29 mouse cellular contexts compared by ENCODE assay signal in the genomic region with DNA sequence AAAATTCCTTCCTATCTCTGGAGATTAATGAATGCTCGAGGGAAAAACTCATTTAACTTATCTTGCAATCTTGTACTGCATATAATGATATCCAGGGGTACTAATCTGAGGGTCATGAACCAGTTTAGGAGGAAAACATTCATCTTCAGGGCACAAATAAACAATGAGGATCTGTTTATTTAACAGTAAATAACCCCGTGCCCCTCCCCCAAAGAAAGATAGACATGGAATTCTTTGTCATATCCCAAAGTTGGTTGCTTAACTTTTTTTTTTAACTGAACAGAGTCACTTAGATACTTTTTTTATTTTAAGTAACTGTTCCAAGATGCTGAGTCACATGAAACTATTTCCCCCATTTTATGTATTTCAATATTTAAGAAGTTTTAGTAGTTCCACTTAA.
A peak's percentile ranks its signal among the peaks of the same experiment; 100 is the strongest.
DNase-seq lines count a peak whose midpoint lies in the region; ATAC-seq and TF ChIP-seq lines count a peak whose summit lies in the region.
"Had no signal": no experiment of that assay in that cellular context is flagged by ENCODE, and none has a peak within 500 bp of the region (broad histone marks: within the 10 kb centered on the region; RNA-seq: fewer than 3 reads in every experiment).

No protein-coding gene starts in this region.

- H3K9me3 ChIP-seq in kidney, postnatal 0 days (replicated peaks; ENCODE audit: low read length), result no peaks in the 10 kb centered on the region
- no peaks in the 10 kb centered on the region for H3K9me3 ChIP-seq in lung, postnatal 0 days (ENCODE audit: low read length)
- H3K9me3 ChIP-seq: embryonic facial prominence, embryonic 10.5 days; embryonic facial prominence, embryonic 13.5 days; forebrain, embryonic 10.5 days; forebrain, embryonic 13.5 days; heart, embryonic 12.5 days; heart, embryonic 15.5 days; hindbrain, embryonic 10.5 days; hindbrain, embryonic 13.5 days had no signal

- no peak overlapping the region for H3K4me3 ChIP-seq in kidney, postnatal 0 days (replicated peaks; ENCODE audit: low read depth, low read length)
- H3K4me3 ChIP-seq in lung, postnatal 0 days (ENCODE audit: low read depth, low read length), result no peak overlapping the region
- H3K4me3 ChIP-seq in embryonic fibroblast, embryonic 13.5 days (ENCODE audit: insufficient read depth, low read length), result no peak overlapping the region
- H3K4me3 ChIP-seq: embryonic facial prominence, embryonic 10.5 days; embryonic facial prominence, embryonic 13.5 days; forebrain, embryonic 10.5 days; forebrain, embryonic 13.5 days; heart, embryonic 12.5 days; heart, embryonic 15.5 days; hindbrain, embryonic 10.5 days; hindbrain, embryonic 13.5 days had no signal

- 19% methylated on average over 2 of the region's 2 CpGs for WGBS in kidney, postnatal 0 days
- WGBS in lung, postnatal 0 days, result 30% methylated on average over 2 of the region's 2 CpGs

- ATAC-seq in kidney, postnatal 0 days (replicated peaks; ENCODE audit: low FRiP score, low read depth), result no peak
- ATAC-seq in lung, postnatal 0 days, result no peak
- ATAC-seq: forebrain, embryonic 13.5 days; forebrain, embryonic 16.5 days; hindbrain, embryonic 16.5 days; Patski had no signal

- no peaks in the 10 kb centered on the region for H3K27me3 ChIP-seq in kidney, postnatal 0 days (ENCODE audit: insufficient read depth, low read length)
- no peaks in the 10 kb centered on the region for H3K27me3 ChIP-seq in lung, postnatal 0 days (replicated peaks; ENCODE audit: insufficient read depth, low read length)
- H3K27me3 ChIP-seq: embryonic facial prominence, embryonic 13.5 days; forebrain, embryonic 13.5 days; heart, embryonic 12.5 days; heart, embryonic 15.5 days; hindbrain, embryonic 13.5 days; Patski had no signal

- TF ChIP-seq POLR2A in embryonic fibroblast, embryonic 13.5 days (IDR thresholded peaks at IDR 0.05; ENCODE audit: low read depth, low read length), result no peak

- no peaks in the 10 kb centered on the region for H3K36me3 ChIP-seq in kidney, postnatal 0 days (ENCODE audit: insufficient read depth, low read length)
- no peaks in the 10 kb centered on the region for H3K36me3 ChIP-seq in lung, postnatal 0 days (ENCODE audit: insufficient read depth, low read length)
- H3K36me3 ChIP-seq: heart, embryonic 12.5 days; heart, embryonic 15.5 days had no signal

- no peak for TF ChIP-seq CTCF in kidney, postnatal 0 days (IDR thresholded peaks at IDR 0.05; ENCODE audit: low read depth)
- no peak for TF ChIP-seq CTCF in lung, postnatal 0 days (IDR thresholded peaks at IDR 0.05)
- no peak for TF ChIP-seq CTCF in embryonic fibroblast, embryonic 13.5 days (IDR thresholded peaks at IDR 0.05; ENCODE audit: borderline replicate concordance, insufficient read depth, low read length)

- no peak overlapping the region for H3K27ac ChIP-seq in kidney, postnatal 0 days
- no peak overlapping the region for H3K27ac ChIP-seq in lung, postnatal 0 days (ENCODE audit: low read length)
- H3K27ac ChIP-seq in embryonic fibroblast, embryonic 13.5 days (ENCODE audit: insufficient read depth, low read length), result peak overlapping the region; percentile 84
- H3K27ac ChIP-seq: embryonic facial prominence, embryonic 10.5 days; embryonic facial prominence, embryonic 13.5 days; forebrain, embryonic 10.5 days; forebrain, embryonic 13.5 days; heart, embryonic 15.5 days; hindbrain, embryonic 10.5 days; hindbrain, embryonic 13.5 days had no signal

- 0 out of 2 replicates have a peak, but pooled peaks have one; percentile 9 for TF ChIP-seq EP300 in lung, postnatal 0 days (IDR thresholded peaks at IDR 0.05)

- no peak overlapping the region for H3K9ac ChIP-seq in kidney, postnatal 0 days (ENCODE audit: low read depth, low read length)
- no peak overlapping the region for H3K9ac ChIP-seq in lung, postnatal 0 days (replicated peaks; ENCODE audit: low read depth)
- H3K9ac ChIP-seq: embryonic facial prominence, embryonic 13.5 days; forebrain, embryonic 13.5 days; heart, embryonic 12.5 days; heart, embryonic 15.5 days; hindbrain, embryonic 13.5 days had no signal

- peak; percentile 23 for DNase-seq in kidney, postnatal 0 days (ENCODE audit: low spot score)
- DNase-seq in kidney, postnatal 4 days, result no peak
- DNase-seq in lung, postnatal 0 days (ENCODE audit: low spot score), result no peak
- no peak for DNase-seq in lung, adult 18-20 months
- peak; percentile 56 for DNase-seq in NIH3T3 (ENCODE audit: low read depth)
- DNase-seq in layer of hippocampus, adult 9-10 months (ENCODE audit: low spot score), result no peak
- DNase-seq: adrenal gland, adult 2 months; adrenal gland, postnatal 14 days; cerebellum, adult 11-12 months; cerebellum, adult 8-10 months; cerebellum, postnatal 10 days; cerebellum, postnatal 36 days; embryo, embryonic 11 days; gastrocnemius, postnatal 10 days; heart, adult 11 months; heart, postnatal 10 days; heart, postnatal 36 days had no signal

- H3K4me1 ChIP-seq in kidney, postnatal 0 days (replicated peaks; ENCODE audit: insufficient read depth, low read length), result peaks cover 7% of the 10 kb centered on the region
- H3K4me1 ChIP-seq in lung, postnatal 0 days (ENCODE audit: insufficient read depth, low read depth, low read length), result peaks cover 6% of the 10 kb centered on the region; the same call in 1 of the 2 replicates
- peaks cover 8% of the 10 kb centered on the region for H3K4me1 ChIP-seq in embryonic fibroblast, embryonic 13.5 days (ENCODE audit: control insufficient read depth, insufficient read depth, low read length)
- H3K4me1 ChIP-seq: forebrain, embryonic 13.5 days had no signal

- no peak overlapping the region for H3K4me2 ChIP-seq in kidney, postnatal 0 days (ENCODE audit: low read length)
- no peak overlapping the region for H3K4me2 ChIP-seq in lung, postnatal 0 days (replicated peaks; ENCODE audit: low read depth, low read length)
- H3K4me2 ChIP-seq: embryonic facial prominence, embryonic 13.5 days; forebrain, embryonic 13.5 days; heart, embryonic 12.5 days; heart, embryonic 15.5 days; hindbrain, embryonic 13.5 days had no signal

Comparison
In these comparisons a context has a peak if more than half of its experiments do, and no peak if none do; other contexts are left out.
1. DNase-seq: peak in kidney, postnatal 0 days (single experiment) and NIH3T3 (single experiment); none in kidney, postnatal 4 days (0 of 2), lung, postnatal 0 days (single experiment), lung, adult 18-20 months (0 of 2) and layer of hippocampus, adult 9-10 months (single experiment).